Mouse (Mus musculus): ENCODE results near the gene F9.
A peak's percentile ranks its signal among the peaks of the same experiment; 100 is the strongest.
"Not testable (repeated sequence)": the region's sequence is repeated elsewhere in the genome, so short reads cannot be mapped to it uniquely, and the experiment has no call there.

Gene F9

DNA sequence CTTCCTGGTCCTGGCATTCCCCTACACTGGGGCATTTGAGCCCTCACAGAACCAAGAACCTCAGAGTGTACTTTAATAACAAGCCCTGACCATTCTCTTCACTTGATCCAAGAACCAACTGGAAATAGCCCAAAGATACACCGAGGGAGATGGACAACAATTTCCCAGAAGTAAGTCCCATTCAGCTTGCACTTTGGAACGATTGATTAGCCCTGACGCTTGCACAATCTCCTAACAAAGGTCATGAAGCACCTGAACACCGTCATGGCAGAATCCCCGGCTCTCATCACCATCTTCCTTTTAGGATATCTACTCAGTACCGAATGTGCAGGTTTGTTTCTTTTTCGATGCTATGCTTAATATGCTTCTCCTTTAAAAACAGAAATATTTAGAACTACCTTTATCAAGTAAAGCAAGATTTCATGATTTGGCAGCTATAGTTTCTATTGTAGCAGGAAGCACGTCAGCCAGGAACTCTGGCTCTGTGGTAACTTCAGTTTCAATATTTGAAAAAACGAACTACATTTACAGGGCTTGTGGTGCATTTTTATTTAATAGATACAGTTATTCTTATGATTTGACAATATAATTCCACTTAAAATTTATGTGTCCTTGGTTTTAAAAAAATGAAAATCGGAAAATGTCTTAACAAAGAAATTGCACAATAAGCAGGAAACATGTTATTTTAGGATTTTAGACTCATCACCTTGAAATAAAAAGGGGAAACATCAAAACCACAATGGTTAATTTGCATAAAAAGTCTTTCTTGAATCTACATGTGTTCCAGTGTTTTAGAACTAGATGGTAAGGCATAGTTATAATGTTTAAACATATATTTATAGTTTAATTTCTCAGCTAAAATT is at the start of gene F9:
Gene F9, plus strand, starts transcription at position 244 of the 863 bp plus-strand sequence.
- no peak for DNase-seq (ENCODE audit: low spot score in 2 of 2)

DNA sequence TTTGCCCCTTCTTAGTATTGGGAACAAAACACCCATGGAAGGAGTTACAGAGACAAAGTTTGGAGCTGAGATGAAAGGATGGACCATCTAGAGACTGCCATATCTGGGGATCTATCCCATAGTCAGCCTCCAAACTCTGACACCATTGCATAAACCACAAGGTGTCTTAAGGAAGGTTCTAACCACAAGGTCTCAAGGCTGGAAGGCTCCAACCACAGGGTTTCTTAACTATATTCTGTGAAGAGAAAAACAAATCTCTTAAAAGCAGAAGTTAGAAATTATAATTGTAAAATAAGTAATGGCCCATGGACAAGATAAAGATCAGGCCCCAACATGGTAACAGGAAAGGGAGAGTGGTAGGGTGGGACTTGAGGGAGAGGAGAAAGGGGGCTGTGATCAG is 29.5 kb upstream of the F9 start:
- not testable (repeated sequence) for DNase-seq (ENCODE audit: low spot score in 2 of 2)

DNA sequence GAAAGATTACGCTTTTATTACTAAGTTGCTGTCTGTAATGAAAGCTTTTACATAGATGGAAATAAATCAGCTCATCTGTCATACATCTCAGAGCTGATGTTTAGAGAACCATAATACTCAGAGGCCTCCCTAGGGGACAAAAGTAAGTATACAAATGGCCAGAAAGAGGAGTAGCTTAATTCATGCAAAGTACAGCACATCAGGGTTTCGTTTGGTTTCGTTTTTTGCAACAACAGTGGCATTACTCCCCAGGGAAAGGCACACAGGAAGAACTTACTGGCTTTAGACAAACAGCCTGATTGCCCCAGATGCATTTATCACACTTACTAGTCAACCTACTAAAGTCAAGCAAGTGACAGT is 800 bp downstream of the F9 start:
- DNase-seq (ENCODE audit: low spot score in 2 of 2) = no peak

DNA sequence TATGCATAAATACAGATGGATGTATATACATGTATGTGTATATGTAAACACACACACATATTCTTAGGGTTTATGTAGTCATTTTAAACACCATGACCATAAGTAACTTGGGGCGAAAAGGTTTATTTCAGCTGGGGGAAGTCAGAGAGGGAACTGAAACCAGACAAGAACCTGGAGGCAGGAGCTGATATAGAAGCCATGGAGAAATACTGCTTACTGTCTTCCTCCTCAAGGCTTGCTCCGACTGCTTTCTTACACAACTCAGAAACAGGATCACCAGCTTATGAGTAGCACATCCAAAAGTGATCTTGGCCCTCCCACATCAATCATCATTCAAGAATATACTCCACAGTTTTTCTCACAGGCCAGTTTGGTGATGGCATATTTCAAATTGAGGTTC is 2.2 kb downstream of the F9 start:
- DNase-seq (ENCODE audit: low spot score in 2 of 2) = no peak

DNA sequence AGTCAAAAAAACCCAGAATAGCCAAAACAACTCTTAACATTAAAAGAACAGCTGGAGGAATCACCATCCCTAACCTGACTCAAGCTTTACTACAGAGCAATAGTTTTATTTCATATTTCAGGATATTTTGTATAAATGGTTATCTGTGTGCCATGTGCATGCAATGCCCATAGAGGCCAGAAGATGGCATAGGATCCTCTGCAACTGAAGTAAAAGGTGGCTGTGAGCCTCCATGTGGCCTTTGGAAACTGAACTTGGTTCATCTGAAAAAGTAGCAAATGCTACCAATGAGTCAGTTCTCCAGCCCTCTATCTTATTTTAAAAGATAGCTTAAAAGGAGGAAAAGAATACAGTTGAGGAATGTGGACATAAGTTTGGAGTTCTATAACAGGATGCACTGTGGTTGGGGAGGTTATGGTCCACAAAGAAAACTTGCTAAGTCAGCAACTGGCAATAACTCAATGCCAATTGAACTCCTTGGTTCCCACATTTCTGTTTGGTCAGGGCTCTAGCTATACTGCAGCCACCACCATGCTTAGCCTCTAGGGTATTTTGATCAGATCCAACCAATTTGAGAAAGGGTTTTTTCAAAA is 13.9 kb downstream of the F9 start:
- DNase-seq (ENCODE audit: low spot score in 2 of 2) = peak in 1 of 2 experiments; percentile 4

DNA sequence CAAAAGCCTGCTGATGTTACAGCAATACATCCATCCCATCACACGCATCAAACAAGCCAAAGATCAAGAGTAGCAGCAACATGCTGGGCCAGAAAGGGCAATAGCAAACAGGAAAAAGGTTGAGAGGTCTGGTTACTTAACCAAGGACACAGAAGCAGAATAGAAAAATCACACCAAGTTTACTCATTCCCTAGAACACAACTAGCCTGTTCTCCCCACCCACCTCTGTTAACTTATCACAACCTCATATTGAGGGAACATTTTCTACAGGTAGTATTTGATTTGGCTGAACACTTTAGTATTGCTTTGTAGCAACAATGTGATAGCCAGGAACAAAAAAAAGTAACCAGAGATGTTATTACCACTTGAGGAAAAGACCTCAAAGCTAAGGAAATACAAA is 15.3 kb downstream of the F9 start:
- no peak for DNase-seq (ENCODE audit: low spot score in 2 of 2)

DNA sequence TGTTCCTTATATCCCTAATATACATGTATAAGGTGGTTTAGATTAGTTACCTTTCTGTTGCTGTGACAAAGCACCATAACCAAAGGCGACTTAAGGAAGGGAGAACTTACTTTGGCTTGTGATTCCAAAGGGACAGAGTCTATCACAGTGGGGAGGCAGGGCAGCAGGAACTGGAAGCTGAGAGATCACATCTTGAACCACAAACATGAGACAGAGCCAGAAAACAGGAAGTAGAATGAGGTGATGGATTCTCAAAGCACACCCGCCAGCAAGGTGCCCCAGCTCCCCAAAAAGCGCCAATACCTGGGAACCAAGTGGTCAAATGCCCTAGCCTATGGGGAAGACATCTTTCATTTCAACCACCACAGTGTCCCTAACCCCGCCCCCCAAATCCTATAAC is 21.7 kb downstream of the F9 start:
- no peak for DNase-seq (ENCODE audit: low spot score in 2 of 2)

DNA sequence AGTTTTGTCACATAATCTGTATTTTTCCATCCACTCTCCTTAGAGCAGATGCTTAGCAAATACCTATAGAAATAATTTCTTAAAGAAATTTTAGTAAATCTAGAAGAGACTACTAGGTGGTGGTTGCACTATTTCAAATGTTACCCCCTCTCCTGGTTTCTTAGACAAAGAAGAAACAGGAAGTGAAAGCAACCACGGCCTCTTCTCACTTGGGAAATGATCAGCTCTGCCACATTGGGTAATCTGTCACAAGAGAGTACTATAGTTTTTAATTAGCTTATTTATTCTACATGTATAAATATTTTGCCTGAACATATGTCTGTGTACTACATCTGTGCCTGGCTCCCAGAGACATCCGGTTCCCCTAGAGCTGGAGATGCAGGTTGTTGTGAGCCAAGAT is 22.3 kb downstream of the F9 start:
- DNase-seq (ENCODE audit: low spot score in 2 of 2) = no peak

DNA sequence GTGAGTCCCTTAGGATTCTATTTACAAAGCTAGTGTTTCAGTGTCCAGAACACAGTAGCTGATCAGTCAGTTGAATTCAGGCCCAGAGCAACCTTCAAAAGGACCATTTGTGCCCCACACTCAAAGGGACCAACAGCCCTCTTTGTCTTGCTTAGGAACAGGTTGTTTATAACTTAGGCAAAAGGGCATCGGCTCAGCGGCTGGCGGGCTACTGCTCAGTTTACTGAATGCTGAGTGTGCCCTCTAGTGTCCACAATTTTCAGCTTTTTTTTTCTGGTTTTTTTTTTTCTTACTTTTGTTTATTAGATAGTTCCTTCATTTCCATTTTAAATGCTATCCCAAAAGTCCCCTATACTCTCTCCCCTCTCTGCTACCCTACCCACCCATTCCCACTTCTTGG is 27.4 kb downstream of the F9 start:
- peak in 1 of 2 experiments; percentile 0 for DNase-seq (ENCODE audit: low spot score in 2 of 2)

DNA sequence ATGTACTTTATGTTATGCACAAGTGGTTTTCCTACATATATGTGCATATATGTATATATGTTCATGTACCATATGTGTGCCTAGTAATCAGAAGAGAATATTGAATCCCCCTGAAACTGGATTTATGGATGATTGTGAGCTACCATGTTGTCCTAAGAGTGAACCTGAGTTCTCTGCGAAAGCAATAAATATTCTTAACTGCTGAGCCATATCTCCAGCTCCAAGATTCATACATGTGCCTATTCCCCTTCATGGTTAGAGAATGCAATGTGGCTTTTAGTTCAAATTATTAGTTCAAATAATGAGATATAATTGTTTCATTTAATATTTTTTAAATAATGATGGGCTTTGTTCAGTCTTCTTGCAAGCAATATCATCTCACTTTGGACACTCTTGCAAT is 55.5 kb downstream of the F9 start:
- DNase-seq (ENCODE audit: low spot score in 2 of 2) = no peak

DNA sequence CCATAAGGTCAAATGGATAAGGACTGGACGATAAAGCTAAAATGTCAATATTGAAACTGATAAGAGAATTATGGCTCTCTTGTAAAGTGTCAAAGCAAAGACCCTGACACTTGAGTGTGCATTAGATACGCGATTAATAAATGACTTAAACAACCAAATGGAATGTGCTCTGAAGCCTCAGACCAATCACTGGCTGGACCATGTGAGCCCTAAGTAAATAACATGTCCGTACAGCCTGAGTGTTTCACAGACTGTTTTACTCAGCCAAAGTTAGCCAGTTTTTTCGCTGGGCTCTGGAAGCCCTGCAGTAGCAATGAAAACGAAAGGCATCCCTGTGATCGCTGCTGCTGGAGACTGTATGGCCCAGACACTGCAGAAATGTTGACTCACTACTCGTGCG is 55.9 kb downstream of the F9 start:
- no peak for DNase-seq (ENCODE audit: low spot score in 2 of 2)

DNA sequence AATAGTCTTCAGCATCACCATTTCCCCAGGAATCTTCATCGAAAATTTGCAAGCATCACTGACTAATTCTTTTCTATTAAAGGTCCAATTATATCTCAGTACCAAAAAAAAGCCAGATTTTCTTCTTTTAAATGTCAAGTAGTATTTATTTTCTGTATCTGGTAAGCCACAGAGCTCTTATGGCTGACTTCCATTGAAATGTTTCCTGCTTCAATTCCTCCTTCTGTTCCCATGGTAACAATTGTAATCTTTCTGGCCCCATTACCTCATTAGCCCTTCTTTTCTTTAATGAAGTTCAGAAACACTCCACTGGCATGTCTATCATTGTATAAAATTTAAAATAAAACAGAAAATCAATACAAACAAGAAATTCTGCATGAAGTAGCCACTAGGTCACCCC is 76.1 kb downstream of the F9 start:
- no peak for DNase-seq (ENCODE audit: low spot score in 2 of 2)
